ENCODE assay signal across 9 mouse cellular contexts in the genomic region with DNA sequence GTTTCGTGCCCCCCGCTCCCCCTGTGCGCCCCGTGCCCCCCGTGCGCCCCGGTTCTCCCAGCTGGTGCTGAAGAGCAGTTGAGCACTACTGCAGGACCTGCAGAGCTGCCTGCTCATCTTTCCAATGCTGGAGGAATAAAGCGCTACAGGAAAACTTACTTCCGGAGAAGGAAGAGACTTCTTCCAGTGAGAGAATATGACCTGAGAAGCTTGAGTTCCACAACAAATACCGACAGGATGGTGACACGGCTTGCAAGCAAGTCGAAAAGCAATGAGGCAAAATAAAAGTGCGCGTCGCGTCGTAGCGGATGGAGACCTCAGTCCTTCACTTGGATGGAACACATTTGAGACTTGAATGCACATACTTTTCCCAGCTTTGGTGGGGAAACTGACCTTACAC. TPM values are rescaled to one million over a fixed set of nuclear protein-coding genes. Genes with fewer than 3 reads are reported as not detected.
DNase-seq lines count a peak whose midpoint lies in the region; ATAC-seq and TF ChIP-seq lines count a peak whose summit lies in the region.
"Had no signal": no experiment of that assay in that cellular context is flagged by ENCODE, and none has a peak within 500 bp of the region (broad histone marks: within the 10 kb centered on the region; RNA-seq: fewer than 3 reads in every experiment).

No protein-coding gene starts in this region.

- peak overlapping the region; percentile 95 for H3K9ac ChIP-seq in ES-Bruce4 (ENCODE audit: low read depth, poor library complexity, severe bottlenecking)
- H3K9ac ChIP-seq in forebrain, embryonic 13.5 days = no peak overlapping the region

- peaks cover 26% of the 10 kb centered on the region for H3K27me3 ChIP-seq in E14TG2a.4 (ENCODE audit: insufficient read depth, low read length)
- no peaks in the 10 kb centered on the region for H3K27me3 ChIP-seq in ES-Bruce4 (ENCODE audit: control insufficient read depth, insufficient read depth, low read length, poor library complexity, severe bottlenecking)
- H3K27me3 ChIP-seq in forebrain, embryonic 13.5 days = peaks cover 25% of the 10 kb centered on the region
- peaks cover 46% of the 10 kb centered on the region for H3K27me3 ChIP-seq in midbrain, embryonic 10.5 days (ENCODE audit: low read depth, poor library complexity, severe bottlenecking)

- no peaks in the 10 kb centered on the region for H3K4me1 ChIP-seq in E14TG2a.4 (replicated peaks; ENCODE audit: low read depth, low read length)
- no peaks in the 10 kb centered on the region for H3K4me1 ChIP-seq in ES-Bruce4 (ENCODE audit: control insufficient read depth, insufficient read depth, low read length)
- H3K4me1 ChIP-seq in forebrain, embryonic 13.5 days = peaks cover 2% of the 10 kb centered on the region; the same call in 1 of the 2 replicates
- peaks cover 6% of the 10 kb centered on the region for H3K4me1 ChIP-seq in midbrain, embryonic 10.5 days

- H3K9me3 ChIP-seq in E14TG2a.4 (ENCODE audit: low read length) (no peaks in the 10 kb centered on the region), ES-Bruce4 (replicated peaks; ENCODE audit: control insufficient read depth, insufficient read depth, low read length, poor library complexity, severe bottlenecking) (no peaks in the 10 kb centered on the region)
- H3K9me3 ChIP-seq in forebrain, embryonic 13.5 days (replicated peaks) = no peaks in the 10 kb centered on the region
- no peaks in the 10 kb centered on the region for H3K9me3 ChIP-seq in midbrain, embryonic 10.5 days (replicated peaks)

- TF ChIP-seq POLR2A in ES-Bruce4 (IDR thresholded peaks at IDR 0.05; ENCODE audit: insufficient read depth, low read length) = no peak

- peak overlapping the region; percentile 52 for H3K4me2 ChIP-seq in forebrain, embryonic 13.5 days

- H3K27ac ChIP-seq in ES-Bruce4 (ENCODE audit: insufficient read depth, low read length) = no peak overlapping the region
- no peak overlapping the region for H3K27ac ChIP-seq in forebrain, embryonic 13.5 days
- H3K27ac ChIP-seq in midbrain, embryonic 10.5 days (replicated peaks) = no peak overlapping the region

- no peak for TF ChIP-seq EP300 in ES-Bruce4 (IDR thresholded peaks at IDR 0.05; ENCODE audit: insufficient read depth, low read depth, low read length)

- H3K36me3 ChIP-seq in E14TG2a.4 (ENCODE audit: insufficient read depth, low read length) (0 out of 2 replicates have a peak, but pooled peaks cover 3% of the 10 kb centered on the region), ES-Bruce4 (ENCODE audit: control insufficient read depth, insufficient read depth, low read length, poor library complexity, severe bottlenecking) (peaks cover 3% of the 10 kb centered on the region; the same call in 1 of the 2 replicates)
- H3K36me3 ChIP-seq in forebrain, embryonic 13.5 days (ENCODE audit: poor library complexity, severe bottlenecking) = peaks cover 35% of the 10 kb centered on the region
- H3K36me3 ChIP-seq in midbrain, embryonic 10.5 days = peaks cover 50% of the 10 kb centered on the region

- TF ChIP-seq CTCF in E14TG2a.4 (conservative IDR thresholded peaks at IDR 0.05; ENCODE audit: low read length) (no peak), ES-Bruce4 (IDR thresholded peaks at IDR 0.05; ENCODE audit: low read depth, low read length) (no peak)

- peak overlapping the region; percentile 78 for H3K4me3 ChIP-seq in E14TG2a.4 (replicated peaks; ENCODE audit: low read length)
- H3K4me3 ChIP-seq in ES-Bruce4 (ENCODE audit: low read depth, low read length) = peak overlapping the region; percentile 69
- peak overlapping the region; percentile 26 for H3K4me3 ChIP-seq in forebrain, embryonic 13.5 days
- peak overlapping the region; percentile 51 for H3K4me3 ChIP-seq in midbrain, embryonic 10.5 days

- no peak for ATAC-seq in forebrain, embryonic 13.5 days

- DNase-seq in midbrain, embryonic 10.5 days (ENCODE audit: low spot score) = peak; percentile 31
- DNase-seq in cerebellum, adult 18-20 months = no peak
- DNase-seq in cerebellum, adult 8-10 months = no peak
- DNase-seq in spleen, postnatal 36 days (ENCODE audit: low spot score in 2 of 2) = no peak
- DNase-seq: cerebellum, postnatal 25 days; heart, postnatal 14 days had no signal

- 32% methylated on average over 18 of the region's 18 CpGs for WGBS in forebrain, embryonic 13.5 days
- 43% methylated on average over 18 of the region's 18 CpGs for WGBS in midbrain, embryonic 10.5 days

RNA-seq across cellular contexts. Expression of a gene that starts 36.6 kb away (rescaled TPM):
- 35.7 and 38.2 TPM in 2 replicates for polyA plus RNA-seq in ES-Bruce4 (2011; ENCODE audit: insufficient read depth, insufficient read length, low read depth, missing spikeins)
- 41.7 and 43.7 TPM in 2 replicates for polyA plus RNA-seq in forebrain, embryonic 13.5 days (2015; fragmentation: Nextera tagmentation; extraction: Ambion mirVana)
- polyA plus RNA-seq in midbrain, embryonic 10.5 days (2016; fragmentation: Nextera tagmentation; extraction: Ambion mirVana) = 18.1 and 19.3 TPM in 2 replicates

Comparison
In these comparisons a context has a peak if more than half of its experiments do, and no peak if none do; other contexts are left out.
1. H3K4me3 ChIP-seq: peak in every context shown above with its lines; median percentile 78 in E14TG2a.4; 69 in ES-Bruce4; 51 in midbrain, embryonic 10.5 days; 26 in forebrain, embryonic 13.5 days.